Mouse (Mus musculus) liver, embryonic 14.5 days (tissue): ENCODE measurements around the gene Spata13.

Experiments used
- CTCF ChIP-seq: IDR thresholded peaks from 2 replicates; pipeline ENCODE4 v1.5.1; 2016; ENCODE audit warnings: antibody characterized with exemption, low read depth, control low read depth
- EP300 ChIP-seq: IDR thresholded peaks from 2 replicates; pipeline ENCODE4 v1.6.1; 2016; ENCODE audit warnings: antibody characterized with exemption, low read depth

- TF ChIP-seq CTCF (no peak), EP300 (no peak)
These were observed 43.0 kb downstream of the Spata13 start for GRCm38 (mm10) chr14:60676625-60677314.
